Mouse (Mus musculus): ENCODE measurements at regions not wholly inside any gene's neighbourhood (a gene's known extent, or its start where the extent isn't known, plus 50 kb on each side); places are given as distances from the start of the nearest gene placed in this dataset.

GRCm38 (mm10) chr17:88326740-88327123 lies 113.8 kb upstream of the Foxn2 start:
- no peaks in the 10 kb centered on the region for H3K27me3 ChIP-seq (ENCODE audit: control insufficient read depth, insufficient read depth, low read length)
- H3K4me2 ChIP-seq: no peak overlapping the region
- peaks cover 3% of the 10 kb centered on the region; the same call in 1 of the 2 replicates for H3K4me1 ChIP-seq (ENCODE audit: control insufficient read depth, insufficient read depth, low read length)
- no peak overlapping the region for H3K4me3 ChIP-seq (ENCODE audit: low read depth, low read length)
- ATAC-seq (replicated peaks; ENCODE audit: insufficient number of reproducible peaks, low FRiP score, low TSS enrichment): no peak
- H3K9me3 ChIP-seq (replicated peaks; ENCODE audit: control insufficient read depth, low read length): no peaks in the 10 kb centered on the region
- H3K36me3 ChIP-seq (ENCODE audit: control insufficient read depth, insufficient read depth, low read length): no peaks in the 10 kb centered on the region
- no peak overlapping the region for H3K27ac ChIP-seq (ENCODE audit: low read depth, low read length)
- H3K9ac ChIP-seq (ENCODE audit: low read depth, low read length): no peak overlapping the region
- 82% methylated on average over 4 of the region's 4 CpGs for WGBS (ENCODE audit: insufficient replicate concordance)

GRCm38 (mm10) chr17:88327791-88328190 lies 112.7 kb upstream of the Foxn2 start:
- H3K27ac ChIP-seq (ENCODE audit: low read depth, low read length): no peak overlapping the region

GRCm38 (mm10) chr17:88328807-88329206 lies 111.7 kb upstream of the Foxn2 start:
- 39% methylated on average over 8 of the region's 8 CpGs for WGBS (ENCODE audit: insufficient replicate concordance)
- Histone ChIP-seq H3K27ac (ENCODE audit: low read depth, low read length) (no peak overlapping the region), H3K9me3 (replicated peaks; ENCODE audit: control insufficient read depth, low read length) (no peaks in the 10 kb centered on the region), H3K4me1 (ENCODE audit: control insufficient read depth, insufficient read depth, low read length) (peaks cover 3% of the 10 kb centered on the region; the same call in 1 of the 2 replicates), H3K27me3 (ENCODE audit: control insufficient read depth, insufficient read depth, low read length) (no peaks in the 10 kb centered on the region), H3K9ac (ENCODE audit: low read depth, low read length) (no peak overlapping the region), H3K4me2 (no peak overlapping the region), H3K36me3 (ENCODE audit: control insufficient read depth, insufficient read depth, low read length) (no peaks in the 10 kb centered on the region), H3K4me3 (ENCODE audit: low read depth, low read length) (no peak overlapping the region)
- no peak for ATAC-seq (replicated peaks; ENCODE audit: insufficient number of reproducible peaks, low FRiP score, low TSS enrichment)

More at GRCm38 (mm10) chr17:88327791-88328190, 112.7 kb upstream of the Foxn2 start:
- H3K9ac ChIP-seq (ENCODE audit: low read depth, low read length): no peak overlapping the region
- WGBS (ENCODE audit: insufficient replicate concordance): 61% methylated on average over 8 of the region's 8 CpGs
- H3K9me3 ChIP-seq (replicated peaks; ENCODE audit: control insufficient read depth, low read length): no peaks in the 10 kb centered on the region
- no peak for ATAC-seq (replicated peaks; ENCODE audit: insufficient number of reproducible peaks, low FRiP score, low TSS enrichment)
- H3K4me1 ChIP-seq (ENCODE audit: control insufficient read depth, insufficient read depth, low read length): peaks cover 3% of the 10 kb centered on the region; the same call in 1 of the 2 replicates
- no peaks in the 10 kb centered on the region for H3K27me3 ChIP-seq (ENCODE audit: control insufficient read depth, insufficient read depth, low read length)
- H3K36me3 ChIP-seq (ENCODE audit: control insufficient read depth, insufficient read depth, low read length): no peaks in the 10 kb centered on the region
- no peak overlapping the region for H3K4me2 ChIP-seq
- no peak overlapping the region for H3K4me3 ChIP-seq (ENCODE audit: low read depth, low read length)

DNA sequence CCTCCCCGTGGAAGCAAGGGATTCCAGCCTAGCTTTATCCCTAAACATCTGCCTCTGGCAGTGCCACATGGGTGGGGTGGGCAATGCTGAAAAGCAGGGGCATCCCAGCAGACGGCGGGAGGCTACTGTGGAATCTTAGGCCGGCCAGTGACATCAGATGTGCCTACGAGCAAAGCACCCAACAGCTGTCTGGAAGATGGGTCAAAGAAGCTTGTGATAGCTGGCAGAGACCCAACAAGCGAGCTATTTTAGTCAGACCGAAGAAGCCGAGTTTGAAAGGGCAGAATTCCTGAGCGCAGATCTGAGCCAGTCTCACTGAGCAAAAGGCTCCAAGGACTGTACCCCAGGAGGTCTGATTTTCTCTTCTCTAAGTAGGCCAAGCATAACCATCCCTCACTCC lies 110.8 kb upstream of the Foxn2 start:
- ATAC-seq (replicated peaks; ENCODE audit: insufficient number of reproducible peaks, low FRiP score, low TSS enrichment): no peak; the same call in 1 of the 2 replicates
- Histone ChIP-seq H3K4me2 (no peak overlapping the region), H3K9me3 (replicated peaks; ENCODE audit: control insufficient read depth, low read length) (no peaks in the 10 kb centered on the region), H3K4me3 (ENCODE audit: low read depth, low read length) (no peak overlapping the region), H3K27me3 (ENCODE audit: control insufficient read depth, insufficient read depth, low read length) (no peaks in the 10 kb centered on the region), H3K27ac (ENCODE audit: low read depth, low read length) (no peak overlapping the region), H3K4me1 (ENCODE audit: control insufficient read depth, insufficient read depth, low read length) (peaks cover 3% of the 10 kb centered on the region; the same call in 1 of the 2 replicates), H3K36me3 (ENCODE audit: control insufficient read depth, insufficient read depth, low read length) (no peaks in the 10 kb centered on the region), H3K9ac (ENCODE audit: low read depth, low read length) (no peak overlapping the region)
- WGBS (ENCODE audit: insufficient replicate concordance): 51% methylated on average over 9 of the region's 9 CpGs

- Histone ChIP-seq H3K4me1 (ENCODE audit: control insufficient read depth, insufficient read depth, low read length) (peaks cover 3% of the 10 kb centered on the region; the same call in 1 of the 2 replicates), H3K4me2 (no peak overlapping the region), H3K27ac (ENCODE audit: low read depth, low read length) (no peak overlapping the region), H3K4me3 (ENCODE audit: low read depth, low read length) (no peak overlapping the region), H3K27me3 (ENCODE audit: control insufficient read depth, insufficient read depth, low read length) (no peaks in the 10 kb centered on the region), H3K9ac (ENCODE audit: low read depth, low read length) (no peak overlapping the region), H3K9me3 (replicated peaks; ENCODE audit: control insufficient read depth, low read length) (no peaks in the 10 kb centered on the region), H3K36me3 (ENCODE audit: control insufficient read depth, insufficient read depth, low read length) (no peaks in the 10 kb centered on the region)
- WGBS (ENCODE audit: insufficient replicate concordance): 81% methylated on average over 2 of the region's 2 CpGs
- ATAC-seq (replicated peaks; ENCODE audit: insufficient number of reproducible peaks, low FRiP score, low TSS enrichment): no peak
Measured at GRCm38 (mm10) chr17:88330129-88330528, 110.4 kb upstream of the Foxn2 start.

DNA sequence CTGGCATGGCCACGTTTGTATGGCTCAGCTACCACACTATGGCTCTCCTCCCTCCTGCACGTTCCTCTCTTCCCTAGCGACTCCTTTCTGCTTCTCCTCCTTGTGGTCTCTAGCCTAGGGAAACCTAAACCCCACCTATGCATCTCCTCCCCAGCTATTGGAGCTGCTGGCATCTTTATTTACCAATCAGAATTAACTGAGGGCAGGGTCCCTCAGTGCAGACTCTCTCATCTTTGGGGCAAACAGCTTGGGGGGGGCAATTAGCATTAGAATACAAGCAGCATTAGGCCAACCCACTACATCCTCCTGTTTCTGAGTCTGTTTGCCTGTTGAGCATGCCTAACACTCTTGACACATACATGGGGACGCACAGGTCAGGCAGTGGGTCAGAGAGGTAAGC lies 106.7 kb upstream of the Foxn2 start:
- no peak overlapping the region for H3K4me2 ChIP-seq
- no peak for ATAC-seq (replicated peaks; ENCODE audit: insufficient number of reproducible peaks, low FRiP score, low TSS enrichment)

DNA sequence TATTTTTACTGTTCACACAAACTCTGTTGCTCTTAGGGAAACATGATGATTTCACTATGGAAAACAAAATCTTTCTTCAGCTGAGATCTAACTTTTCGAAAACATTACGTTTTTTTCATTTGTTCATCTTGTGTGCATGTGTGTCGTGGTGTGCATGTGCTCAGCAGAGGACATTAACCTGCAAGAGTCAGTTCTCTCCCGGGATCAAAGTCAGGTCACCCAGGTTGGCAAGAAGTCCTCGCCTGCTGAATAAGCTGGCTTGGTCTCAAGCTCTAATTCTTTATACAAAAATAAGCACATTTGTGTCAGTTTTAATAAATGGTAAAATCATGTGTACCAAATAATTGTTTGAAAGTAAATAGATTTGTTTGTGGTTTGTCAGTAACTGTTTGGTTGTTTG lies 105.2 kb upstream of the Foxn2 start:
- Histone ChIP-seq H3K36me3 (ENCODE audit: control insufficient read depth, insufficient read depth, low read length) (no peaks in the 10 kb centered on the region), H3K9me3 (replicated peaks; ENCODE audit: control insufficient read depth, low read length) (no peaks in the 10 kb centered on the region), H3K4me3 (ENCODE audit: low read depth, low read length) (no peak overlapping the region), H3K4me1 (ENCODE audit: control insufficient read depth, insufficient read depth, low read length) (0 out of 2 replicates have a peak, but pooled peaks cover 2% of the 10 kb centered on the region), H3K4me2 (no peak overlapping the region), H3K27ac (ENCODE audit: low read depth, low read length) (no peak overlapping the region), H3K27me3 (ENCODE audit: control insufficient read depth, insufficient read depth, low read length) (no peaks in the 10 kb centered on the region), H3K9ac (ENCODE audit: low read depth, low read length) (no peak overlapping the region)
- 76% methylated on average over 5 of the region's 5 CpGs for WGBS (ENCODE audit: insufficient replicate concordance)
- no peak for ATAC-seq (replicated peaks; ENCODE audit: insufficient number of reproducible peaks, low FRiP score, low TSS enrichment)

More for the DNA sequence above, 106.7 kb upstream of the Foxn2 start:
- Histone ChIP-seq H3K36me3 (ENCODE audit: control insufficient read depth, insufficient read depth, low read length) (no peaks in the 10 kb centered on the region), H3K9ac (ENCODE audit: low read depth, low read length) (no peak overlapping the region), H3K27me3 (ENCODE audit: control insufficient read depth, insufficient read depth, low read length) (no peaks in the 10 kb centered on the region), H3K4me1 (ENCODE audit: control insufficient read depth, insufficient read depth, low read length) (0 out of 2 replicates have a peak, but pooled peaks cover 2% of the 10 kb centered on the region), H3K27ac (ENCODE audit: low read depth, low read length) (no peak overlapping the region), H3K4me3 (ENCODE audit: low read depth, low read length) (no peak overlapping the region), H3K9me3 (replicated peaks; ENCODE audit: control insufficient read depth, low read length) (no peaks in the 10 kb centered on the region)
- WGBS (ENCODE audit: insufficient replicate concordance): 56% methylated on average over 4 of the region's 4 CpGs

GRCm38 (mm10) chr17:88336140-88336769 lies 104.3 kb upstream of the Foxn2 start:
- 40% methylated on average over 3 of the region's 3 CpGs for WGBS (ENCODE audit: insufficient replicate concordance)
- Histone ChIP-seq H3K4me3 (ENCODE audit: low read depth, low read length) (no peak overlapping the region), H3K9ac (ENCODE audit: low read depth, low read length) (no peak overlapping the region), H3K27ac (ENCODE audit: low read depth, low read length) (no peak overlapping the region), H3K4me2 (no peak overlapping the region), H3K36me3 (ENCODE audit: control insufficient read depth, insufficient read depth, low read length) (no peaks in the 10 kb centered on the region), H3K4me1 (ENCODE audit: control insufficient read depth, insufficient read depth, low read length) (0 out of 2 replicates have a peak, but pooled peaks cover 2% of the 10 kb centered on the region), H3K9me3 (replicated peaks; ENCODE audit: control insufficient read depth, low read length) (no peaks in the 10 kb centered on the region), H3K27me3 (ENCODE audit: control insufficient read depth, insufficient read depth, low read length) (no peaks in the 10 kb centered on the region)
- no peak for ATAC-seq (replicated peaks; ENCODE audit: insufficient number of reproducible peaks, low FRiP score, low TSS enrichment)
